Mouse (Mus musculus) activated CD4-positive, CD25-positive, alpha-beta regulatory T cell, adult 4 months (primary cell): Measurements from ENCODE around the gene Gm13090. TPM values are rescaled to one million over a fixed set of nuclear protein-coding genes. Genes with fewer than 3 reads are reported as not detected.

Experiments used
- ATAC-seq: one replicate; pipeline ENCODE4 v1.8.0; 2017
- polyA plus RNA-seq, 2 experiments: library from polyadenylated mRNA; unstranded; fragments of 100-300 nt; shearing (Covaris generic); gene quantifications; one replicate each; pipeline ENCODE4 v1.2.1; 2017

The Gm13090 gene
- polyA plus RNA-seq: not detected

- ATAC-seq: no peak
Observed at GRCm38 (mm10) chr4:151089270-151089669, at the start of gene Gm13090. Gm13090 (plus strand) TSS chr4:151089570.

- no peak for ATAC-seq
Observed at GRCm38 (mm10) chr4:151041506-151041905, 47.9 kb upstream of the Gm13090 start.

- ATAC-seq: no peak
Observed at GRCm38 (mm10) chr4:151043281-151043680, 46.1 kb upstream of the Gm13090 start.

GRCm38 (mm10) chr4:151044037-151044943 lies 45.1 kb upstream of the Gm13090 start, which contains the start of gene Per3:
Per3 (minus strand) TSS chr4:151044665.
- ATAC-seq: peak; percentile 76

GRCm38 (mm10) chr4:151044944-151045570 lies 44.3 kb upstream of the Gm13090 start:
- peak; percentile 78 for ATAC-seq

- ATAC-seq: no peak
Observed at GRCm38 (mm10) chr4:151046524-151046923, 42.8 kb upstream of the Gm13090 start.

GRCm38 (mm10) chr4:151051162-151051561 lies 38.2 kb upstream of the Gm13090 start:
- peak; percentile 37 for ATAC-seq

- ATAC-seq: peak; percentile 97
Observed at GRCm38 (mm10) chr4:151057347-151058321, 31.7 kb upstream of the Gm13090 start, which contains the start of gene Vamp3. Vamp3 (minus strand) TSS chr4:151057963.

GRCm38 (mm10) chr4:151058634-151059033 lies 30.7 kb upstream of the Gm13090 start:
- no peak for ATAC-seq

GRCm38 (mm10) chr4:151059566-151059965 lies 29.8 kb upstream of the Gm13090 start:
- no peak for ATAC-seq

- no peak for ATAC-seq
Observed at GRCm38 (mm10) chr4:151068751-151069150, 20.6 kb upstream of the Gm13090 start.

GRCm38 (mm10) chr4:151070962-151071361 lies 18.4 kb upstream of the Gm13090 start:
- no peak for ATAC-seq

GRCm38 (mm10) chr4:151073108-151073744 lies 16.1 kb upstream of the Gm13090 start:
- ATAC-seq: peak; percentile 54

- ATAC-seq: no peak
Observed at GRCm38 (mm10) chr4:151074817-151075216, 14.6 kb upstream of the Gm13090 start.

GRCm38 (mm10) chr4:151081355-151081754 lies 8.0 kb upstream of the Gm13090 start:
- no peak for ATAC-seq

GRCm38 (mm10) chr4:151081977-151082376 lies 7.4 kb upstream of the Gm13090 start:
- ATAC-seq: no peak

- ATAC-seq: no peak
Observed at GRCm38 (mm10) chr4:151083027-151083426, 6.3 kb upstream of the Gm13090 start.

- ATAC-seq: no peak
Observed at GRCm38 (mm10) chr4:151087358-151087757, 2.0 kb upstream of the Gm13090 start.

GRCm38 (mm10) chr4:151088819-151089218 lies 551 bp upstream of the Gm13090 start:
- ATAC-seq: no peak

GRCm38 (mm10) chr4:151095207-151095606 lies 5.8 kb downstream of the Gm13090 start:
- no peak for ATAC-seq

GRCm38 (mm10) chr4:151096334-151097103 lies 7.1 kb downstream of the Gm13090 start:
- ATAC-seq: no peak
